Mouse (Mus musculus): Measurements from ENCODE around the gene Lnx2. TPM values are rescaled to one million over a fixed set of nuclear protein-coding genes. Genes with fewer than 3 reads are reported as not detected.

Gene Lnx2
- polyA plus RNA-seq, 2 experiments from 2014 or later = 19.3 to 24.8 TPM

Other genes starting within 250 kb of the Lnx2 start
- 1,000 to 10,000 TPM in 1 of 2 experiments, 100 to 1,000 TPM in 1; 720 to 1,295 TPM for gene Rpl21, start 243.7 kb downstream of the Lnx2 start, polyA plus RNA-seq (2017; shearing (Covaris generic))
- gene Rasl11a, start 231.5 kb downstream of the Lnx2 start, polyA plus RNA-seq (2017; shearing (Covaris generic)) = 1 to 10 TPM; 2.1 to 6.0 TPM
- 10 to 100 TPM; 35.6 to 46.4 TPM for gene Gtf3a, start 127.9 kb downstream of the Lnx2 start, polyA plus RNA-seq (2017; shearing (Covaris generic))
- gene Mtif3, start 112.8 kb downstream of the Lnx2 start, polyA plus RNA-seq (2017; shearing (Covaris generic)) = 10 to 100 TPM; 44.0 to 45.0 TPM
- gene Polr1d, start 464 bp upstream of the Lnx2 start, polyA plus RNA-seq (2017; shearing (Covaris generic)) = 100 to 1,000 TPM; 179 to 194 TPM
- not detected for gene Gsx1, start 112.1 kb upstream of the Lnx2 start, polyA plus RNA-seq (2017; shearing (Covaris generic))
- not detected for gene Pdx1, start 193.4 kb upstream of the Lnx2 start, polyA plus RNA-seq (2017; shearing (Covaris generic))
- gene Cdx2, start 230.7 kb upstream of the Lnx2 start, polyA plus RNA-seq (2017; shearing (Covaris generic)) = not detected
- not detected for gene Urad, start 245.9 kb upstream of the Lnx2 start, polyA plus RNA-seq (2017; shearing (Covaris generic))

Data from activated CD4-positive, CD25-positive, alpha-beta regulatory T cell, adult 4 months (primary cell).